Mouse (Mus musculus): ENCODE data around the gene Sugt1. TPM values are rescaled to one million over a fixed set of nuclear protein-coding genes. Genes with fewer than 3 reads are reported as not detected.

The Sugt1 gene
- polyA plus RNA-seq, 1 experiment from 2014 or later: 93.9 TPM

GRCm38 (mm10) chr14:79583526-79584245, 3.8 kb upstream of the Sugt1 start:
- H3K27ac ChIP-seq (replicated peaks): no peak overlapping the region
- no peaks in the 10 kb centered on the region for H3K36me3 ChIP-seq
- H3K9ac ChIP-seq (replicated peaks): no peak overlapping the region
- H3K4me3 ChIP-seq (replicated peaks): no peak overlapping the region
- no peaks in the 10 kb centered on the region for H3K27me3 ChIP-seq (replicated peaks)
- no peak overlapping the region for H3K4me2 ChIP-seq
- 88% methylated on average over 5 of the region's 5 CpGs for WGBS
- ATAC-seq (ENCODE audit: low FRiP score): no peak
- peaks cover 14% of the 10 kb centered on the region for H3K4me1 ChIP-seq
- H3K9me3 ChIP-seq (replicated peaks): no peaks in the 10 kb centered on the region

DNA sequence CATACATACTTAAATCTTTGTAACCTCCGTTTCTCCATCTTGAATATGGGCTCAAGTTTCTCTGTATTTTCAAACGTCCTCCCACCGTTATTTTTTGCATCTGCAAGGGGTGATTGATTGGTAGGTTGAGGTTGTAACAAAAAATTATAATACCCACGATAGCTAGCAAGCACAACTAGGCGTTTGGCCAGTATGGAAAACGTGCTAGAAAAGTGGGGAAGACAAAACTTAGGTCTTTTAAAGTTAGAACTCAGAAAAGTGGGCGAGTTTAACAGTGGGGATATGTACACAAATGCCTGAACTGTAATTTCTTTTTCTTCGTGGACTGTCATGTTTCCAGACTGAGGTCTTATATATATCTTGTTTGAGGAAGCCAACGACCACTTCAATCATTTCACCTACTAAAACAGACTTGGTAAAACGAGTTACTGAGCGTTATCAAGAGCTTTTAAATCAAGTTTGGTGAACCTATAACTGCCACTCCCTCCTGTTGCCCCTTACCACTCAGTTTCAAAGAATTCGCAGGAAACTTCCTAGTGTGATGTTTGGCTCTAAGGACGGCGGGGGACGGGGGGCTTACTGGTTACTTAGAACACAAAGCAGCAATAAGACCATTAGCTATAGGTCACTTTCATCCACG, 872 bp upstream of the Sugt1 start:
- 35% methylated on average over 16 of the region's 16 CpGs for WGBS

DNA sequence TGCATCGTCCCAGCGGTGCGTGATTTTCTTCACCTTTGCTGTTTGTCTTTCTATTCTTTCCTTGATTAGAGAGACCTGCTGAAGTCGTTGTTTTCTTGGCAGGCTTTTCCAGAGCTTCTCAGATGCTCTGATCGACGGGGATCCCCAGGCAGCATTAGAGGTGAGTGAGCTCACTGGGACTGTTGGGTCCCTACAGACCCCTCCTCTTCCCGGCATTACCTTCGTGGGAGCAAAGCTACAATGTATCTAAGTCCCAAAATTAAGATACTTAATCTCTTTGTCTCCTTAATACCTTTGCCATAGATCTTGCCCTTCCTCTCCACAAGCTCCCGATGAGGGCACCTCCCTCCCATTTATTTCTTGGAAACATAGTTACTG, 350 bp downstream of the Sugt1 start:
- H3K36me3 ChIP-seq: no peaks in the 10 kb centered on the region; the same call in 1 of the 2 replicates
- peak; percentile 46 for ATAC-seq (ENCODE audit: low FRiP score)
- H3K4me3 ChIP-seq (replicated peaks): peak overlapping the region; percentile 81
- H3K4me1 ChIP-seq: peaks cover 30% of the 10 kb centered on the region
- H3K27ac ChIP-seq (replicated peaks): peak overlapping the region; percentile 100
- 1% methylated on average over 9 of the region's 9 CpGs for WGBS
- no peaks in the 10 kb centered on the region for H3K27me3 ChIP-seq (replicated peaks)
- H3K9ac ChIP-seq (replicated peaks): peak overlapping the region; percentile 69
- H3K9me3 ChIP-seq (replicated peaks): no peaks in the 10 kb centered on the region
- peak overlapping the region; percentile 80 for H3K4me2 ChIP-seq

More for the DNA sequence above, 872 bp upstream of the Sugt1 start:
- H3K27ac ChIP-seq (replicated peaks): peak overlapping the region; percentile 100
- H3K4me2 ChIP-seq: peak overlapping the region; percentile 80
- no peaks in the 10 kb centered on the region for H3K27me3 ChIP-seq (replicated peaks)
- H3K9me3 ChIP-seq (replicated peaks): no peaks in the 10 kb centered on the region
- peak overlapping the region; percentile 81 for H3K4me3 ChIP-seq (replicated peaks)
- H3K36me3 ChIP-seq: no peaks in the 10 kb centered on the region
- peak overlapping the region; percentile 69 for H3K9ac ChIP-seq (replicated peaks)
- peaks cover 27% of the 10 kb centered on the region for H3K4me1 ChIP-seq
- ATAC-seq (ENCODE audit: low FRiP score): no peak

GRCm38 (mm10) chr14:79588534-79588951, 1.1 kb downstream of the Sugt1 start:
- Histone ChIP-seq H3K9me3 (replicated peaks) (no peaks in the 10 kb centered on the region), H3K4me3 (replicated peaks) (peak overlapping the region; percentile 81), H3K4me2 (peak overlapping the region; percentile 80), H3K27ac (replicated peaks) (no peak overlapping the region), H3K9ac (replicated peaks) (peak overlapping the region; percentile 69; the same call in 1 of the 2 replicates), H3K36me3 (no peaks in the 10 kb centered on the region; the same call in 1 of the 2 replicates), H3K27me3 (replicated peaks) (no peaks in the 10 kb centered on the region), H3K4me1 (peaks cover 30% of the 10 kb centered on the region)
- WGBS: 92% methylated on average over 9 of the region's 9 CpGs
- ATAC-seq (ENCODE audit: low FRiP score): no peak

- no peak overlapping the region for H3K4me3 ChIP-seq (replicated peaks)
- H3K27me3 ChIP-seq (replicated peaks): no peaks in the 10 kb centered on the region
- no peak overlapping the region for H3K27ac ChIP-seq (replicated peaks)
- H3K4me1 ChIP-seq: peaks cover 30% of the 10 kb centered on the region
- 94% methylated on average over 6 of the region's 6 CpGs for WGBS
- ATAC-seq (ENCODE audit: low FRiP score): no peak
- H3K9ac ChIP-seq (replicated peaks): no peak overlapping the region
- no peaks in the 10 kb centered on the region for H3K9me3 ChIP-seq (replicated peaks)
- no peaks in the 10 kb centered on the region; the same call in 1 of the 2 replicates for H3K36me3 ChIP-seq
- peak overlapping the region; percentile 80 for H3K4me2 ChIP-seq
Observed at GRCm38 (mm10) chr14:79589401-79589800, 1.9 kb downstream of the Sugt1 start.

DNA sequence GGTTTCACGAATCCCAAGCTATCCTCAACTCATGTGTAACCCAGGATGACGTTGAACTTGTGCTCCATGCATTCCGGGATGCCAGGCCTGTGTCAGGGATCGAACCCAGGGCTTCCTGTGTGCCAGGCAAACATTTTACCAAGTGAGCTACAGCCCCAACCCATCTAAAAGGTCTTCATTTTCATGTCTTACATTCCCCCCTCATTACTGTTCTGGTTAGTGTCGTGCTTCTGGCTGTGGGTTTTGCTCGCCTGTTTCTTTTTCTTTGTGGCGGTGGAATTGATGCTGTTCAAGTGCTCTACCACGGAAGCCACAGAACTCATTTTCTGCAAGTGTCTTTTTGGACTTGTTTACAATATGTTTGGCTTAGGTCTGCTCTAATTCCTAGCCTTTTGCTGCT, 3.4 kb downstream of the Sugt1 start:
- 96% methylated on average over 8 of the region's 8 CpGs for WGBS
- H3K27me3 ChIP-seq (replicated peaks): no peaks in the 10 kb centered on the region

DNA sequence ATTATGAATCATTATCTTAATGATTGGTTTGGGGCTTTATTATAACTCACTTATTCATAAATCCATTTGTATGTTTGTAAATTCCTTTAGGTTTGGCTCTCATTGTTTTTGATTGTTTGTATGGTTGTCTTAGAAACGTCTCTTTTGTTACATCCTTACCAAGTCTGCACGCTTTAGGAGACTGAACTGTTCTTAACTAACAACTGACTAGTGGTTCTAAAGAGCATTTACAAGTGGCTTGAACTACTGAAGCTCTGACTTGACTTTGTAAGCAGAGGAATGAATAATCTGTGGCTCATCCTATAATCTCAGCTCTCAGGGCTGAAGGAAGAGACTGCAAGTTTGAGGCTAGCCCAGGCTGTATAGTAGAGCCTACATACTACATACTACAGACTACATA, 4.1 kb downstream of the Sugt1 start:
- Histone ChIP-seq H3K27ac (replicated peaks) (no peak overlapping the region), H3K4me2 (no peak overlapping the region), H3K4me1 (peaks cover 27% of the 10 kb centered on the region), H3K27me3 (replicated peaks) (no peaks in the 10 kb centered on the region), H3K9ac (replicated peaks) (no peak overlapping the region), H3K4me3 (replicated peaks) (no peak overlapping the region), H3K9me3 (replicated peaks) (no peaks in the 10 kb centered on the region), H3K36me3 (peaks cover 9% of the 10 kb centered on the region)
- ATAC-seq (ENCODE audit: low FRiP score): no peak
- 88% methylated on average over 2 of the region's 2 CpGs for WGBS

More for the DNA sequence above, 3.4 kb downstream of the Sugt1 start:
- Histone ChIP-seq H3K4me1 (peaks cover 30% of the 10 kb centered on the region), H3K27ac (replicated peaks) (no peak overlapping the region), H3K4me2 (no peak overlapping the region), H3K4me3 (replicated peaks) (no peak overlapping the region), H3K36me3 (peaks cover 3% of the 10 kb centered on the region), H3K9me3 (replicated peaks) (no peaks in the 10 kb centered on the region), H3K9ac (replicated peaks) (no peak overlapping the region)
- no peak for ATAC-seq (ENCODE audit: low FRiP score)

DNA sequence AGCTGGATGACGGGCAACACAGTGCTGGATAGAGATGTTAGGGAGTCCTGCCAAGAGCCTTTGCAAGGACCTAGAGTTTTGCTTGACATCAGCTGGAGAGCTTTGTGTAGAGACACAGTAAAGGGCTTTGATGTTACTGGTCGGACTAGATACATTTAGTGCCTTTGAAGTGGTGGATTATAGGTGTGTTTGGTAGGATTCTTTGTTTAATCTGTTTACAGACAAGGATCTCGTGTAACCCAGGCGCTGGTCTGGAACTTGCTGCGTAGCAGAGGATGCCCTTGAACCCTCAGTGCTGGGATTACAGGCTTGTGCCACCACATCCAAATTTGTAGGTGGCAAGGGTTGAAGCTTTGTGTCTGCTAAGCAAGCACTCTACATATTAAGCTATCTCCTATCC, 6.6 kb downstream of the Sugt1 start:
- no peaks in the 10 kb centered on the region for H3K27me3 ChIP-seq (replicated peaks)
- H3K9me3 ChIP-seq (replicated peaks): no peaks in the 10 kb centered on the region
- no peak overlapping the region for H3K9ac ChIP-seq (replicated peaks)
- H3K4me3 ChIP-seq (replicated peaks): no peak overlapping the region
- 92% methylated on average over 5 of the region's 5 CpGs for WGBS
- no peak overlapping the region for H3K27ac ChIP-seq (replicated peaks)
- ATAC-seq (ENCODE audit: low FRiP score): no peak
- H3K4me2 ChIP-seq: no peak overlapping the region
- H3K36me3 ChIP-seq: peaks cover 16% of the 10 kb centered on the region
- H3K4me1 ChIP-seq: peaks cover 13% of the 10 kb centered on the region

DNA sequence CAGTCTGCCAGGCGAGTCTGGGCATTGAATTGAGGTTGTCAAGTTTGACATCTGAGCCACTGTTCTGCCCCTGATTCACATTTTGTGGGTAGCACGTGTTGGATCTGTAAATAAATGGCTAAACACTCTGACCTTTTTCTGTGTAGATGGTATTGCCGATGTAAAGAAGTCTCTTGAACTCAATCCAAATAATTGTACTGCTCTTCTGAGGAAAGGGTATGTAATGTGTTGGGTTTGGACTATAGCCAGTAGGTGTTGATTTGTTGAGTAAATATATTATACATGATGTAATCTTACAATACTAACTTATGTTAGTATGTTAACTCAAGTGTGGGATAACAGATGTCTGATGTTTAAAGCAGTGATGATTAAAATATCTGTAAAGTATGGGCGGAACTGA, 9.1 kb downstream of the Sugt1 start:
- no peak overlapping the region for H3K4me3 ChIP-seq (replicated peaks)
- no peak overlapping the region for H3K27ac ChIP-seq (replicated peaks)
- H3K36me3 ChIP-seq: peaks cover 38% of the 10 kb centered on the region
- WGBS: 83% methylated on average over 4 of the region's 4 CpGs
- H3K4me1 ChIP-seq: 0 out of 2 replicates have a peak, but pooled peaks cover 4% of the 10 kb centered on the region
- H3K4me2 ChIP-seq: no peak overlapping the region
- H3K27me3 ChIP-seq (replicated peaks): no peaks in the 10 kb centered on the region
- no peaks in the 10 kb centered on the region for H3K9me3 ChIP-seq (replicated peaks)
- no peak for ATAC-seq (ENCODE audit: low FRiP score)
- no peak overlapping the region for H3K9ac ChIP-seq (replicated peaks)

DNA sequence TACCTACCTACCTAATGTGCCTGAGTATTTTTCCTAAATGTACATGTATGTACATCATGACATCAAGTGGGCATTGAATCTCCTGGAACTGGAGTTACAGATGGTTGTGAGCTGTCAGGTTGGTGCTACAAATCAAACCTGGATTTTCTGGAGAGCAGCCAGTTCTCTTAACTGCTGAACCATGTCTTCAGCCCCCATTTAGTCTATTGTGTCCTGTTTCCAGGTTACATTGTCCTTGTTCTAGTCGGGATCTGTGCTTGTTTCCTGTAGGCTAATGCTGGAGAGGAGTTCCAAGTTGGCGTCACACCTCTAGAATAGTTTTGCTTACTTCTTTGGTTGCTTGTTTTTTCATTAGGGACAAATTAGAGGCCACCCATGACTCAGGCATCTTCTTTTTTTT, 18.4 kb downstream of the Sugt1 start:
- H3K9ac ChIP-seq (replicated peaks): no peak overlapping the region
- H3K27me3 ChIP-seq (replicated peaks): no peaks in the 10 kb centered on the region
- peaks cover 72% of the 10 kb centered on the region for H3K36me3 ChIP-seq
- no peaks in the 10 kb centered on the region for H3K4me1 ChIP-seq
- 66% methylated on average over 2 of the region's 2 CpGs for WGBS
- no peaks in the 10 kb centered on the region for H3K9me3 ChIP-seq (replicated peaks)
- ATAC-seq (ENCODE audit: low FRiP score): no peak
- no peak overlapping the region for H3K4me2 ChIP-seq
- H3K4me3 ChIP-seq (replicated peaks): no peak overlapping the region
- H3K27ac ChIP-seq (replicated peaks): no peak overlapping the region

GRCm38 (mm10) chr14:79606392-79606791, 18.9 kb downstream of the Sugt1 start:
- Histone ChIP-seq H3K9me3 (replicated peaks) (no peaks in the 10 kb centered on the region), H3K4me2 (no peak overlapping the region), H3K4me3 (replicated peaks) (no peak overlapping the region), H3K4me1 (no peaks in the 10 kb centered on the region), H3K27me3 (replicated peaks) (no peaks in the 10 kb centered on the region), H3K9ac (replicated peaks) (no peak overlapping the region), H3K27ac (replicated peaks) (no peak overlapping the region), H3K36me3 (peaks cover 72% of the 10 kb centered on the region)
- 94% methylated on average over 6 of the region's 6 CpGs for WGBS
- no peak for ATAC-seq (ENCODE audit: low FRiP score)

DNA sequence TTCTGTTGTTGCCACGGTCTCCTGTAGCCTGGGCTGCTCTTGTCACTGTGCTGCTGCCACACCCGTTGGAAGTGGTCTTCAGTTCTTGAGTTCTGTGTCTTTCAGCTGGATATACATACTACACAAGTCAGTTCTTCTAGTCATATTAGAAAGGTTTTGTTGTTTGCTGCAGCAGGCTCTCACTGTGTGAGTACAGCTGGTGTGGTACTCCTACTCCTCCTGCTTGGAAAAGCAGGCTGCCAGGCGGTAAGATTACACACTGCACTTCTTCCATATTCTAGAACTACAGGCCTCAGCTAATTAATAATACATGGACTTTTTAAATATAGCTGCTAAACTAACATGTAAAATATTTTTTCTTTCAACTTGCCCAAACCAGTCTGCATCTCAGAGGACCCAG, 19.4 kb downstream of the Sugt1 start:
- Histone ChIP-seq H3K4me3 (replicated peaks) (no peak overlapping the region), H3K4me2 (no peak overlapping the region), H3K4me1 (no peaks in the 10 kb centered on the region), H3K9me3 (replicated peaks) (no peaks in the 10 kb centered on the region), H3K27me3 (replicated peaks) (no peaks in the 10 kb centered on the region), H3K27ac (replicated peaks) (no peak overlapping the region), H3K36me3 (peaks cover 71% of the 10 kb centered on the region), H3K9ac (replicated peaks) (no peak overlapping the region)
- no peak for ATAC-seq (ENCODE audit: low FRiP score)
- WGBS: 91% methylated on average over 3 of the region's 3 CpGs
